Mouse (Mus musculus) regulatory T cell (primary cell): ENCODE measurements around the gene Lpin2.

Experiments
- in situ Hi-C: fragments of 300-600 bp; cut with MboI, MseI; formaldehyde crosslinking; loops from one replicate; pipeline ENCODE4 v1.15.1; 2025; ENCODE audit warnings: high pct_unique_total_duplicates

Gene Lpin2

DNA sequence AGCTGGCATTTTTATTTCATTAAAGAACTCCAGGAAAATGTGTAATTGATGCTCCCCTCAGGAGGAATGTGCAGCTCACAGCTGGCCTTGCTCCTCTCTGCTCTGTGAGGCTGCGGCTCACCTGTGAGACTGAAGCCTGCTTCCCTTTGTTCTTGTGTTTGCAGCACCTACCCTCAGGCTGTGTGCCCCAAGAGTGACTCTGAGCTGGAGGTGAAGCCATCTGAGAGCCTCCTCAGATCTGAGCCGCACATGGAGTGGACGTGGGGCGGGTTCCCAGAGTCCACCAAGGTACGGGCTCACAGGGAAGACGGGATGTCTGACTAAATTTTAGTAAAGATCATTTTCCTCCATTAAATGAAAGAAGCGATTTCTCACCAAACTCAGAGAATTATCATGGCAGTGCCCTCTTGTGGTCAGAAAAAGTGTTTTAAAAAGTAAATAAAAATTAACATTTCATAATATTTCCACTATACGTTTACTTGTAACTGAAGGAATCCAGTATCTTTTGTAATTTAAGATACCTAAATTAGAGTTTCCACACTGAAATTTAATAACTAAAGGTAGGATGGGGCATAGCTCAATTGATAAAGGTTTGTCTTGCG lies 47.8 kb downstream of the Lpin2 start:
- in situ Hi-C loops = no loop called here

DNA sequence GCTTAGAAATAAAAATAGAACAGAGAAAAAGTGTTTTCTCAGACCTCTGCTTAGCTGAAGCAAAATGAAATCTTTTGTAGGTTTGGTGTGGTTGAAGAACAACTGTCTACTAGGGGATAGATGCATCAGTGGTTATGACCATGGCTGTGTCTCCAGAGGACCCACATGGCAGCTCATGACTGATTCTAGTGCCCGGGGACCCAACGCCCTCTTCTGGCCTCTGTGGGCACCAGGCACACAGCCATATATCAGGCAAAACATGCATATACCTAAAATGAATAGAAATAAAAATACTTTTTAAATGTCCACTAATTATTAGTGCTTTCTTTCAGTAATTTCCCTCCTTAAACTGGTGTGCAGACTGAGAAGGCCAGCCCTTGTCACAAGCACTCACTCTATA lies 49.6 kb downstream of the Lpin2 start:
- in situ Hi-C loops = no loop called here

DNA sequence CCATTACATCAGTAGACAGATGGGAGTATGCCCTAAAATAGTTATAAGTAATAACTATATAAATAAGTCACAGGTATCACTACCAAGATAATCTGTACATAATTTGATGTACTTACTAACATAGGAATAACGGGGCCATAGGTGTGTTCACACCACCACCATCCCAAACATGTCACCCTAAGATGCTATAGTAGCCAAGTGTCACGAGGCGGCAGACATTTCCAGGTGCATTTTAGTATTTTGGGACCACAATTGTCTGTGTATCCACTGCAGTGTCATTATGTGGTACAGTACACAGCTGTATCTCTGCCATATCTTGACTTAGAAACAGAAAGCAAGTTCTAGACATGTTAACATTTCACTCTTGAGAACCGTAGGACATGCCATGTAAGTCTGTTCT lies 50.9 kb downstream of the Lpin2 start:
- in situ Hi-C loops = no loop called here

DNA sequence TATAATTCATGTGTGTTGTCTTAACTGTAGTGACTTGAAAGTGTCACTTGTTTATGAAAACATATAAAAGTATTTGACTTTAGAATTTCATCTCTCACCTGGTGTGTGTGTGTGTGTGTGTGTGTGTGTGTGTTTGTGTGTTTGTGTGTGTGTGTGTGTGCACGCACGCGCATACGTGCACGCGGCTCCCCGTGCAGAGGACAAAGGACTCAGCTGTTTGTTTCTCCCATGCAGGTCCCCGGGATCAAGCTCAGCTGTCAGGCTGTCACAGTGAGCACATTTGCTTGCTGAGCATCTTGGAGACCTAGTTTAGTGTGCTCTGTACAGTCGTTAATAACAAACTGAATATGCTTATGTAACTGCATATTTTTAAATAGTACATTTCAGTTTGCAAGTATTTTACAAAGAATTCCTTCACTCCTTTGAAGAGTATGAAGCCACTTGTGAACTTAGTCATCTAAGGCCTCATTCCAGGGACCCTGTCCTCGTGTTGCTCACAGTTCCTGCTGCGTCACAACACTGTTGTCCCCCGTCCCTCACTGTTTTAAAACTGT lies 51.8 kb downstream of the Lpin2 start:
- in situ Hi-C loops = no loop called here

- in situ Hi-C loops = no loop called here
Observed at GRCm38 (mm10) chr17:71235229-71235958, 53.0 kb downstream of the Lpin2 start.

DNA sequence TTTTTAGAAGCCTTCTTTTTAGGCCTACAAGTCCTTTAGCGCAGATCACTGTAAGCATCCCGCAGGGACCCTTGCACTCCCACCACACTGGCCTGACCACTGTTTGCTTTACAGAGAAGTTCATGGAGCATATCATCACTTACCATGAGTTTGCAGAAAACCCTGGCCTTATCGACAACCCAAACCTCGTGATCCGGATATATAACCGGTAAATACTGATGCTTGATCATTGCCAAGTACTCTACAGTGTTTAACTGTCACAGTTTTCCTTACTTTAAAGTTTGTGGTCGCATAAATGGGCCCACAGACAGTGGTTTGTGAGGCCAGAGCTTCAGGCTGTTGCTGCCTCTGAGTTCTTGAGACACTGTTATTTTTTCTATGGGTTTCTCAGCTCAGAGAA lies 56.1 kb downstream of the Lpin2 start:
- in situ Hi-C loops = no loop called here

DNA sequence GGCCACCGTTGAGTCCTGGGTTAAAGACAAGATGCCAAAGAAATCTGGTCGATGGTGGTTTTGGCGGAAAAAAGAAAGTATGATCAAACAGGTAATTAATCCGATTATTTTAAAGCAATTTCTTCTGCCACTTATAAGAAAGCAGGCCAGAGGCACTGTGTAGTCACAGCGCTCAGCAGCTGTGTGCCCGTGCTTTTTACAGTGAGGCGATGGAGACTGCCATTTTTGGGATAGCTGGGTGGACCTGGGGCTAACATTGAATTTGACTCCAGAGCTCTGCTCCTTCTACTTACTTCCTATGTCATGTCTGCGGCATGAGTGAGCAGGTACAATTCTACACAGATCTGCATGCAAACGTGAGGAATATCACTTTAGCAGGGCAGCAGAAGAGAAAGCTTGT lies 58.5 kb downstream of the Lpin2 start:
- in situ Hi-C loops = no loop called here

DNA sequence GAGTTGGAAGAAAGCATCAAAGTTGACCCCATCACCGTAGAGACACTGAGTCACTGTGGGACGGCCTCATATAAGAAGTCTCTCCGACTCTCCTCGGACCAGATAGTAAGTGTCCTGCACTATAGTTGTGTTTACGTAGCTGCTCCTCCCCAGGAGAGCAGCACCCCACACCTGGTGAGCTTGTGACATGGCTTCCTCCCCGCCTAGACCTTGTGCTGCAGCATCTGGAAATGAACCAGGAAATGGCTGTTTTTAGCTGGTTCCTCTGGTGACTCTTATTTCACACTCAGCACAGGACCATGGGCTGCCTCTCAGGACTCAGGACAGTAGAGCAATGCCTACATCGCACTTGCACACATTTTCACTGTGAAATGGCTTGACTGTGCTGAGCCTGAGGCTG lies 60.3 kb downstream of the Lpin2 start:
- in situ Hi-C loops = no loop called here

DNA sequence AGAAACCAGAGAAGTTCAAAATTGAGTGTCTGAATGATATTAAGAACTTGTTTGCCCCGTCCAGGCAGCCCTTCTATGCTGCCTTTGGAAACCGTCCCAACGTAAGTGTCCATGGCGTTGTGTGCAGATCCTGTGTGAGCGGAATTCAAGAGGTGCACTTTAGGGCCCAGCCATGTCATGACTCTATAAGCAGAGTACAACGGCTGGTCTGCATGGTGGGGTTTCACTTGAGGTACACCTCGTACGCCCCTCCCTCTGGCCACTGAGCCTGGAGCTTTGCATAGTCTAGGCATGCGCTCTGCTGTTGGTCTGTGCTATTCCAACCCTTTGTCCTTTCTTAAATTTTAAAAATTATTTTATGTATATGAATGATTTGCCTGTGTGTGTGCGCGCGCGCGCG lies 62.8 kb downstream of the Lpin2 start:
- in situ Hi-C loops = no loop called here

DNA sequence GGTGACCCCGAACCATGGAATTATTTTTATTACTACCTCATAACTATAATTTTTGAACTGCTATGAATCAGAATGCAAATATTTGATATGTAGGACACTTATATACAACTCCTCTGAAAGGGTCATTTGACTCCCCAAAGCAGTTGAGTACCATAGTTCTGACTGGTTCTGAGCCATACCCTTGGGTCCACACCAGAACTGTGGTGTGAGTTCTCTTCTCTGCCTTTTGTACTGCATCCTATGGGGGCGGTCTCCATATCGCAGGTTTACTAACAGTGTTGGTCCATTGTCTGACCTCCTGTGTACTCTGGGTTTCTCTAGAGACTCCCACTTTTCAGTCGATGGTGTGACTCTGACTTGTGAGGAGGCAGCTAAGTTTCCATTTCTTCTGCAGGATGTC lies 63.7 kb downstream of the Lpin2 start:
- in situ Hi-C loops = no loop called here

DNA sequence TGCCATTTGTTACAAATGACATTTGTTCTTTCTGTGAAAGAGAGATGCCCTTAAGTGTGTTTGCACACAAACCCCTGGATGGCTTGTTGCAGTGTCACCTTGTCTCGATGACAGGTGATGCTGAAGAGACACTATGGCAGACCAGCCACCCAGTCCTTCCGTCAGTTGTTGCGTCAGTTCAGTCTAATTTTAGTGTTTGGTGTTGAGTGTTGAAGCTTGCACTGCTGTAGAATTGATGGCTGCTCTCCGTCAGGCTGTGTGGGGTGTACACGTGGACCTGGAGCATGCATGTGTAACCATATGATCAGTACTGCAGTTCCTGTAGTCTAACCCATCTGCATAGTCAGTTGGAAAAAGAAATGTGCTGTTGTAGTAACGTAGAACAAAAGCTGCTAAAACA lies 66.6 kb downstream of the Lpin2 start:
- in situ Hi-C loops = no loop called here

- in situ Hi-C loops = no loop called here
Observed at GRCm38 (mm10) chr17:71250046-71250445, 67.7 kb downstream of the Lpin2 start.

DNA sequence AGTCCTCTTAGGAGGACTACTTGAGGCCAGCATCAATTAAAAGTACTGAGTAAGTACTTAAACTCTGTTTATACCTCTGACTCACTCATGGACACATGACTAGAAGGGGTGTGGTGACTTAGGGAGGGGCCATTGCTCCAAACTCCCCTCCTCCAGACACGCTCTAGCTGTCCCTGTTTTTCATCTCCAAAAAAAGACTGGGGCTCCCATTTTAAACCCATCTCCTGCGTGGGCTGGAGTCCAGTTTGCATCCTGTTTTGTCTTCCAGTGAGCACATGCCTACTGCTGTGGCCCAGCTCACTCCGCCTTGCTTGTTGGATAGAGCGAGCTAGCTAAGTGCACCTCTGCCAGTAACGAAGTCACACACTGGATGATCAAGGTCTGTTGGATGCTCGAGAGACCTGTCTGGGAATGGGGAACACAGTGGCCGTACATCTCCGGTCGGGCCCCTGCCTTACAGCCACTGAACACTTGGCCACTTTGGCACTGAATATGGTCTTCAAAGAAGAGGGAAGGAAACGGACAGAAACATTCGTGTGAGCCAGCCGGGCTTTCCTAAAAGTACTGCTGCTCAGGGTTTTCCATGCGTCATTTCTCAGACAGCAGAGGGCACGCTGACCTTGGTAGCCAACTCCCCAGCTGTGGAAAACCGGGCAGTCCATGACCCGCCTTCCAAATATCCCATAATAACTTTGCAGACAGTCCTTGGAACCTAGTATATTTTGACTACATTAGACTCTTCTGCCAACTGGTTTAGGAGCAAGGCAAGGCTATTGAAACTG lies 68.7 kb downstream of the Lpin2 start:
- in situ Hi-C loops = no loop called here

GRCm38 (mm10) chr17:71251601-71252001 lies 69.2 kb downstream of the Lpin2 start:
- in situ Hi-C loops = no loop called here

- in situ Hi-C loops = no loop called here
Observed at GRCm38 (mm10) chr17:71252101-71252500, 69.7 kb downstream of the Lpin2 start.

DNA sequence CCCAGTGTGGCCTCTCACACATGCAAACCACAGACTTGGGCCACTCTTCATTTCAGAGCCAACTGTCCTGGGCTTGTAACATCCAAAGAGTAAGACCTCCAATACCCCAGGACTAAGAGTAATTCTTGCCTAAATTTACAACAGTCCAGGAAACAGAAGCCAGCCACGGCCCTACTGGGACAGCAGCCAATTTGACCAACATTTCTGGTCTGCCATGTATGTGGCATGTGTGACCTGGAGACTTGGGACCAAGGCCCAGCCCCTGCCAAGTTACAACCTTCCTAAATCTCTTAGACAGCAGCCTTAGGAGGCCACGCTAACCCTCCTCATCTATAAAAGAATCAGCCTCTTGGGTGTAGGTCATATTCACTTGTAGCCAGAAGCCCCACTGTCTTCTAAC lies 71.0 kb downstream of the Lpin2 start:
- in situ Hi-C loops = no loop called here

DNA sequence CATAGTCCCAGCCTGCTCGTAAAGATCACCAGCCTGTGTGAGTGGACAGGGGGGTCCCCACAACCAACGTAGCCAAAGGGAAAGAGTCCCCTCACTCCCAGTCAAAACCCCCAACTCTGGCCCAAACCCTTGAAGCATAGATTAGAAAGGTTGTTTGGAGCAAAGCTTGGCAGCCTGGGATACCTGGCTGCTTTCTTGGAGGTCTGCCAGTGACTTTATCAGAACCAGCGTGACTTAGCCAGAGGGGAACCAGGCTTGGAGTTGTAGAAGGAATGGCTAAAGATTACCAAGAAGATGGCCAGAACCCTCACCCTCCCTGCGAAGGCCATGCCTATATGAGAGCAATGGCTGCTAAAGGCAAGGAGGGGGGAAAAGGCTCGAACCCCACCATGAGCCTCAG lies 71.7 kb downstream of the Lpin2 start:
- in situ Hi-C loops = no loop called here

- in situ Hi-C loops = no loop called here
Observed at GRCm38 (mm10) chr17:71254736-71255135, 72.4 kb downstream of the Lpin2 start.

DNA sequence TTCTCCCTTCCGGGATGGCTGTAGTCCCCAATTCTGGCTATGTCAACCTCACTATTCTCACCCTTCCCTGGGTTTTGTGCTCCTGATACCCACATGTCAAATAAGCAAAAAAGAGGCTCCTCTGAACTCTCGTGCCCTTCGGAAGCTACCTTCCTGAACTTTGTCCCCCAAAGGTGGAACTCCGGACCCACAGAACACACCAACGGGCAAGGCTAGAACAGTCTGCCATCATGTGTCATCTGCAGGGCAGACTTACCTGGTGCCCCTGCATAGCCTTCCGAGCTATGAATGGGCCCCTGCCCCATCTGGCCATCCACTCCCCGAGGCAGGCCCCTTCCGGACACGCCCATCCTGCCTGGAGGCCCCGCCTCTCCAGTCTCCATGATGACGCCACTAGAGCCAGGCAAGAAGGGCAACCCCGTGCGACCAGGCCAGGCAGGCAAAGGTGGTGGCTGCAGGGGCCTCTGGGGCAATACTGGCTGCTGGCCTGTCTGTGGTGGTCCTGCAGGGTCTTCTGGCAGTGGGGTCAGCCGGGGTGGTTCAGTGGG lies 73.8 kb downstream of the Lpin2 start:
- in situ Hi-C loops = no loop called here

DNA sequence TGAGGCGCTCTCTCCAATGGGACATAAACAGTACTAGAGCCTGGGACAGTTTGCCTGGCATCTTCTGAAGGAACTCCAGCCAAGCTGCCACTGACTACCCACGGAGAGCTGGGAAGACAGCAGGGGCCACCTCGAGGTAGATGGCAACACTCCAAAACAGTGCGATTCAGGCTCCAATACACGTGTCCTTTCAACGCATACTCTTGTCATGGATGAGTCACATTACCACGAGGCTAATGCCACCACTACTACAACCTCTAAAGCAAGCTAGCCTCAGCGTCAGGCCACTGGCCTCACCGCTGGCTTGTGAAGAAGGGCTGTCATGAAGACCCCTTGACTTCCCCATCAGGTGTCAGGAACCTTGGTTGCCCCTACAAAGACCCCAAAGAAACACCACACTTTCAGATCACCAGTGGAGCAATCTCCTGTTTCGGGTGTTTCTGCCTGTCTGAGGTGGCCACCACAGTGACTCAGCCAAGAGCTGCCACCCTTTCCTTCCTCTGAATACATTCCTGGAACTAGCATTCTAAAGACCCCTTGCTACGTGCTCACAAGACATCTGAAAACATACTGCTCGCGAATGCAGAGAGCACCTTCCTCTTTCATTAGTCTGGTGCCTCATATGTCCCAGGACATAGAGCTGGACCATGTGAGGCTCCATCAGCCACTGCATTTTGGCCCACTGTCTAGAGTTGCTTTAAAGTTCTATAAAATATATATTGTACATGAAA lies 74.6 kb downstream of the Lpin2 start:
- in situ Hi-C loops = no loop called here

- in situ Hi-C loops = no loop called here
Observed at GRCm38 (mm10) chr17:71259727-71260126, 77.4 kb downstream of the Lpin2 start.

DNA sequence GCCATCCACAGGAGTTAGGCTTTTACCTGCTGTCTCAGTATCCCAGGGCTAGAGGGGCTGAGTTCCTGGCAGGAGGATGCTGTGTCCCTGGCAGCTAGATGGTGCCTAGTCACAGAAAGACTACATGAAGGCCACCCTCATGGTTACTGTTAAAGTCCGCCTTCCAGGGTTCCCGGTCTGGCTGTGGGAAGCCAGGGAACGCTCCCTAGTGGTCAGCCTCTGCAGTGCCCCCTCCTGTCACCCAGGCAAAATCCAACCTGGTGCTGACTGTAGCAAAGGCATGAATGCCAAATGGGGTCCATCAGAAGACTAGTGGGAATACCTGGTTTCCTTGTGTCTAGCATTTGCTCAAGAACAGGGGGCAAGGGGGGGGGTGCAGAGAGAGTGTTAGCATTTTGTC lies 78.3 kb downstream of the Lpin2 start:
- in situ Hi-C loops = no loop called here
